Mouse (Mus musculus): ENCODE data around the gene Rps12-ps3. TPM values are rescaled to one million over a fixed set of nuclear protein-coding genes. Genes with fewer than 3 reads are reported as not detected.

The Rps12-ps3 gene
- total RNA-seq, 1 experiment: 538 TPM

GRCm38 (mm10) chr19:59359202-59359601 is 37.1 kb downstream of the Rps12-ps3 start:
- no peak overlapping the region for H3K9ac ChIP-seq (ENCODE audit: insufficient read depth, low read depth, low read length, poor library complexity, severe bottlenecking)
- no peak for TF ChIP-seq MAFK (IDR thresholded peaks at IDR 0.05; ENCODE audit: insufficient read depth, low read depth, low read length)
- no peak for TF ChIP-seq ZNF384 (IDR thresholded peaks at IDR 0.05; ENCODE audit: low read depth, low read length)
- no peak for TF ChIP-seq ZC3H11A (IDR thresholded peaks at IDR 0.05; ENCODE audit: borderline replicate concordance, low read depth, low read length)
- H3K36me3 ChIP-seq (ENCODE audit: control insufficient read depth, insufficient read depth, low read length, poor library complexity, severe bottlenecking): no peaks in the 10 kb centered on the region
- DNase-seq (ENCODE audit: low read depth, low spot score): no peak
- in situ Hi-C loops (cut with MboI; ENCODE audit: low sequenced_read_pairs in 2 of 2, unreplicated experiment in 2 of 2): no loop called here
- H3K9me3 ChIP-seq (ENCODE audit: control insufficient read depth, insufficient read depth, low read depth, low read length): no peaks in the 10 kb centered on the region
- no peak overlapping the region for H3K4me3 ChIP-seq (ENCODE audit: insufficient read depth in 1 of 2, low read depth in 1 of 2, low read length in 2 of 2, poor library complexity in 1 of 2, severe bottlenecking in 1 of 2)
- no peaks in the 10 kb centered on the region for H3K4me1 ChIP-seq (ENCODE audit: control insufficient read depth in 2 of 2, insufficient read depth in 2 of 2, low read length in 2 of 2, poor library complexity in 1 of 2)
- no peak overlapping the region for H3K27ac ChIP-seq (ENCODE audit: insufficient read depth, low read depth, low read length, poor library complexity, severe bottlenecking)

GRCm38 (mm10) chr19:59360486-59360896 is 38.4 kb downstream of the Rps12-ps3 start:
- no peak for DNase-seq (ENCODE audit: low read depth, low spot score)

GRCm38 (mm10) chr19:59362646-59363045 is 40.6 kb downstream of the Rps12-ps3 start:
- Histone ChIP-seq H3K9ac (ENCODE audit: insufficient read depth, low read depth, low read length, poor library complexity, severe bottlenecking) (no peak overlapping the region), H3K36me3 (ENCODE audit: control insufficient read depth, insufficient read depth, low read length, poor library complexity, severe bottlenecking) (no peaks in the 10 kb centered on the region), H3K9me3 (ENCODE audit: control insufficient read depth, insufficient read depth, low read depth, low read length) (no peaks in the 10 kb centered on the region), H3K4me1 (ENCODE audit: control insufficient read depth in 2 of 2, insufficient read depth in 2 of 2, low read length in 2 of 2, poor library complexity in 1 of 2) (no peaks in the 10 kb centered on the region), H3K4me3 (ENCODE audit: insufficient read depth in 1 of 2, low read depth in 1 of 2, low read length in 2 of 2, poor library complexity in 1 of 2, severe bottlenecking in 1 of 2) (no peak overlapping the region), H3K27ac (ENCODE audit: insufficient read depth, low read depth, low read length, poor library complexity, severe bottlenecking) (no peak overlapping the region)
- in situ Hi-C loops (cut with MboI; ENCODE audit: low sequenced_read_pairs in 2 of 2, unreplicated experiment in 2 of 2): no loop called here
- TF ChIP-seq HCFC1 (IDR thresholded peaks at IDR 0.05; ENCODE audit: borderline replicate concordance, insufficient read depth, low read length) (no peak), MAFK (IDR thresholded peaks at IDR 0.05; ENCODE audit: insufficient read depth, low read depth, low read length) (no peak), CHD2 (IDR thresholded peaks at IDR 0.05; ENCODE audit: low read depth, low read length) (no peak), ZC3H11A (IDR thresholded peaks at IDR 0.05; ENCODE audit: borderline replicate concordance, low read depth, low read length) (no peak), ZNF384 (IDR thresholded peaks at IDR 0.05; ENCODE audit: low read depth, low read length) (no peak)
- DNase-seq (ENCODE audit: low read depth, low spot score): no peak

More at GRCm38 (mm10) chr19:59360486-59360896, 38.4 kb downstream of the Rps12-ps3 start:
- TF ChIP-seq MAFK (IDR thresholded peaks at IDR 0.05; ENCODE audit: insufficient read depth, low read depth, low read length): no peak
- TF ChIP-seq HCFC1 (IDR thresholded peaks at IDR 0.05; ENCODE audit: borderline replicate concordance, insufficient read depth, low read length): no peak
- no peak for TF ChIP-seq CHD2 (IDR thresholded peaks at IDR 0.05; ENCODE audit: low read depth, low read length)
- Histone ChIP-seq H3K9me3 (ENCODE audit: control insufficient read depth, insufficient read depth, low read depth, low read length) (no peaks in the 10 kb centered on the region), H3K27ac (ENCODE audit: insufficient read depth, low read depth, low read length, poor library complexity, severe bottlenecking) (no peak overlapping the region), H3K4me3 (ENCODE audit: insufficient read depth in 1 of 2, low read depth in 1 of 2, low read length in 2 of 2, poor library complexity in 1 of 2, severe bottlenecking in 1 of 2) (no peak overlapping the region), H3K4me1 (ENCODE audit: control insufficient read depth in 2 of 2, insufficient read depth in 2 of 2, low read length in 2 of 2, poor library complexity in 1 of 2) (no peaks in the 10 kb centered on the region), H3K9ac (ENCODE audit: insufficient read depth, low read depth, low read length, poor library complexity, severe bottlenecking) (no peak overlapping the region), H3K36me3 (ENCODE audit: control insufficient read depth, insufficient read depth, low read length, poor library complexity, severe bottlenecking) (no peaks in the 10 kb centered on the region)
- in situ Hi-C loops (cut with MboI; ENCODE audit: low sequenced_read_pairs in 2 of 2, unreplicated experiment in 2 of 2): no loop called here

- in situ Hi-C loops (cut with MboI; ENCODE audit: low sequenced_read_pairs in 2 of 2, unreplicated experiment in 2 of 2): no loop called here
- no peaks in the 10 kb centered on the region for H3K36me3 ChIP-seq (ENCODE audit: control insufficient read depth, insufficient read depth, low read length, poor library complexity, severe bottlenecking)
- H3K4me3 ChIP-seq (ENCODE audit: insufficient read depth in 1 of 2, low read depth in 1 of 2, low read length in 2 of 2, poor library complexity in 1 of 2, severe bottlenecking in 1 of 2): no peak overlapping the region
- no peak overlapping the region for H3K9ac ChIP-seq (ENCODE audit: insufficient read depth, low read depth, low read length, poor library complexity, severe bottlenecking)
- no peaks in the 10 kb centered on the region for H3K9me3 ChIP-seq (ENCODE audit: control insufficient read depth, insufficient read depth, low read depth, low read length)
- TF ChIP-seq HCFC1 (IDR thresholded peaks at IDR 0.05; ENCODE audit: borderline replicate concordance, insufficient read depth, low read length) (no peak), ZNF384 (IDR thresholded peaks at IDR 0.05; ENCODE audit: low read depth, low read length) (no peak), ZC3H11A (IDR thresholded peaks at IDR 0.05; ENCODE audit: borderline replicate concordance, low read depth, low read length) (no peak)
- no peak overlapping the region for H3K27ac ChIP-seq (ENCODE audit: insufficient read depth, low read depth, low read length, poor library complexity, severe bottlenecking)
- no peaks in the 10 kb centered on the region for H3K4me1 ChIP-seq (ENCODE audit: control insufficient read depth in 2 of 2, insufficient read depth in 2 of 2, low read length in 2 of 2, poor library complexity in 1 of 2)
- DNase-seq (ENCODE audit: low read depth, low spot score): no peak
These were observed 41.6 kb downstream of the Rps12-ps3 start for GRCm38 (mm10) chr19:59363666-59364065.

- Histone ChIP-seq H3K4me1 (ENCODE audit: control insufficient read depth in 2 of 2, insufficient read depth in 2 of 2, low read length in 2 of 2, poor library complexity in 1 of 2) (no peaks in the 10 kb centered on the region), H3K4me3 (ENCODE audit: insufficient read depth in 1 of 2, low read depth in 1 of 2, low read length in 2 of 2, poor library complexity in 1 of 2, severe bottlenecking in 1 of 2) (no peak overlapping the region), H3K27ac (ENCODE audit: insufficient read depth, low read depth, low read length, poor library complexity, severe bottlenecking) (no peak overlapping the region), H3K36me3 (ENCODE audit: control insufficient read depth, insufficient read depth, low read length, poor library complexity, severe bottlenecking) (no peaks in the 10 kb centered on the region), H3K9me3 (ENCODE audit: control insufficient read depth, insufficient read depth, low read depth, low read length) (no peaks in the 10 kb centered on the region), H3K9ac (ENCODE audit: insufficient read depth, low read depth, low read length, poor library complexity, severe bottlenecking) (no peak overlapping the region)
- TF ChIP-seq ZNF384 (IDR thresholded peaks at IDR 0.05; ENCODE audit: low read depth, low read length) (no peak), ZC3H11A (IDR thresholded peaks at IDR 0.05; ENCODE audit: borderline replicate concordance, low read depth, low read length) (no peak), HCFC1 (IDR thresholded peaks at IDR 0.05; ENCODE audit: borderline replicate concordance, insufficient read depth, low read length) (no peak), MAFK (IDR thresholded peaks at IDR 0.05; ENCODE audit: insufficient read depth, low read depth, low read length) (no peak), CHD2 (IDR thresholded peaks at IDR 0.05; ENCODE audit: low read depth, low read length) (no peak)
- in situ Hi-C loops (cut with MboI; ENCODE audit: low sequenced_read_pairs in 2 of 2, unreplicated experiment in 2 of 2): no loop called here
- DNase-seq (ENCODE audit: low read depth, low spot score): no peak
These were observed 44.6 kb downstream of the Rps12-ps3 start for GRCm38 (mm10) chr19:59366724-59367123.
